Mouse (Mus musculus): ENCODE measurements at regions not wholly inside any gene's neighbourhood (a gene's known extent, or its start where the extent isn't known, plus 50 kb on each side); places are given as distances from the start of the nearest gene placed in this dataset.

- no peak for TF ChIP-seq CTCF (conservative IDR thresholded peaks at IDR 0.05; ENCODE audit: insufficient read depth, insufficient read length, low read depth, low read length)
- TF ChIP-seq POLR2A (IDR thresholded peaks at IDR 0.05; ENCODE audit: low read depth, low read length), result no peak
These were observed 91.9 kb downstream of the Vegfa start for GRCm38 (mm10) chr17:45940121-45940813.

Measured in kidney, adult 2 months (tissue).